Mouse (Mus musculus): ENCODE data around the gene Smdt1.

GRCm38 (mm10) chr15:82343368-82344287, 4.9 kb downstream of the Smdt1 start:
- TF ChIP-seq CTCF (IDR thresholded peaks at IDR 0.05; ENCODE audit: low read depth): no peak
- TF ChIP-seq EP300 (IDR thresholded peaks at IDR 0.05; ENCODE audit: low read depth): no peak
